Mouse (Mus musculus) spleen, adult 12 weeks (tissue): ENCODE results near the gene Lrfn2.

Experiments
- DNase-seq: peaks from one replicate; pipeline ENCODE4 v3.0.0; 2022; ENCODE audit warnings: low spot score

The Lrfn2 gene

DNA sequence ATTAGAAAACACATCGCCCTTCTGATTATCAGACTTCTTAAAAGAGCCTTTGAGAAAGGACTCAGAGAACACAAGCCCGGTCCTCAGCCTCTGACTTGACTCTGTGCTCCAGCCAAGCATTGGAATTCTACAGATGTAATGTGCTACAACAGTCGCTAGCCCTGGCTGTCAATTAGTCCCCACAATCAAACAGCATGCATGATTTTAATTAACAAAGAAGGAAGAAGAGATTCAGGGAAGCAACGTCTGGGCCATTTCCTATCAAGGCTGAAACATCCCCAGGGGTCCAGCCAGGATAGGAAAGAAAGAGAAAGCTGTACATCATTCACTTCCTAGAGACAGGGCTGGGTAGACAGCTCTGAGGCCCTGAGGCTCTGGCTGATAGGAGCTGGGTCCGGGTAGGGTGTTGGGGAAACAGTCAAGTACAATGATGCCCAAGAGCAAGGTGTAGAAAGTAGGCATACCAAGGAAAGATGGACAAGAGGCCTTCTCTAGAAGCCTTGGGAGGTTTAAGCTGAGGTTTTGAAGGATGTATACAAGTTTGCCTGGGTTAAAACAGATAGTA lies 101.6 kb downstream of the Lrfn2 start:
- DNase-seq: no peak

DNA sequence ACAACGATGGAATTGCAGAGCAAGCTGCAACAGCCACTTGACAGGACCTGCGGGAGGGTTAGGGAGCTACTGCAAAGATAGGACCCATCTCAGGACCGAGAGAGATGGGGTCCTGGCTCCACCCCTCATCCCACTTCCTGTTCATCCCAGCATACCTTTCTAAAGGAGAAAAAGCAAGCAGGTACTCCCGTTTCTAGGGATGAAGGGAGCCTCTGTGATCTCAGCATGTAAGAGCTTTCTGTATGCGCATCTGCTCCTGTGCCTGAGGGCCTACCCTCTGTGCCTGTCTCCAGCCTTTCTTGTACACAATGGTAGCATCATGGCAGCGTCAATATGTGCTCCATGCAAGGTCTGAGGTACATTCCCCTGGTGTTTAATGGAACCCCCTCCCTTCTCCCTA lies 102.9 kb downstream of the Lrfn2 start:
- no peak for DNase-seq

DNA sequence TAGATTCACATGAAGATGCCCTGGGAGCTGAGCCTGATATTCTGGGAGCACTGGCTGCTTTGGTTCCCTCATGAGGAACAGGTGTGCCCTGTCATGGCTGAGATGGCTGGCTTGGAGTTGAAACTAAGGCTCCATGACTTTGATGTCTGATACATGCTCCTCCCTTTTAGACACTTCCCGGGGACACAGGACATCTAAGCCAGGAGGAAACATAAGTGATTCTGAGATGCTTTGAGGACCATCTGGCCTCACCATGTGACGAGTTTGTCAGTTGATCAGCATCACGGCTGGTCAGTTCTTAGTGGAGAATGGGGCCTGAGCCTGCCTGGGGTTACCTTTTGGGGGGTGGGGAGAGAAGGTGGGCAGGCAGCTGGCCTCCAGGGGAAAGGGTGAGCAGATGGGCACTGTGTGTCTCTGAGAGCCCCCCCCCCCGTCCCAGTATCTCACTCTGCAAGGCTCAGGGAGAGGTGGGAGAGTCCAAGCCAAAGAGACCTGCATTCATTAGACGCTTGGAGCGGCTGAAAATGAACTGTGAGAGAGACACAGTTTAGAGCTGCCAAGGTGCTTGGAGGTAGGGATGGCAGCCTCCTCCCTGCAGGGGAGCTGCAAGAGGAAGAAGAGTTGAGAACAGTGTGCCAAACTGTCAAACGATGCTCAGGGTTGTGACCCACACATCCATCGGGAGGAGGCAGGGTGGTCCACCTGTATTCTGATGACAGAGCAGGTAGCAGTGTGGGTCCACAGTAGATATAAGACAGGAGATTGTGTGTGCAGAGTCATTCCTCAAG lies 105.2 kb downstream of the Lrfn2 start:
- DNase-seq: no peak

DNA sequence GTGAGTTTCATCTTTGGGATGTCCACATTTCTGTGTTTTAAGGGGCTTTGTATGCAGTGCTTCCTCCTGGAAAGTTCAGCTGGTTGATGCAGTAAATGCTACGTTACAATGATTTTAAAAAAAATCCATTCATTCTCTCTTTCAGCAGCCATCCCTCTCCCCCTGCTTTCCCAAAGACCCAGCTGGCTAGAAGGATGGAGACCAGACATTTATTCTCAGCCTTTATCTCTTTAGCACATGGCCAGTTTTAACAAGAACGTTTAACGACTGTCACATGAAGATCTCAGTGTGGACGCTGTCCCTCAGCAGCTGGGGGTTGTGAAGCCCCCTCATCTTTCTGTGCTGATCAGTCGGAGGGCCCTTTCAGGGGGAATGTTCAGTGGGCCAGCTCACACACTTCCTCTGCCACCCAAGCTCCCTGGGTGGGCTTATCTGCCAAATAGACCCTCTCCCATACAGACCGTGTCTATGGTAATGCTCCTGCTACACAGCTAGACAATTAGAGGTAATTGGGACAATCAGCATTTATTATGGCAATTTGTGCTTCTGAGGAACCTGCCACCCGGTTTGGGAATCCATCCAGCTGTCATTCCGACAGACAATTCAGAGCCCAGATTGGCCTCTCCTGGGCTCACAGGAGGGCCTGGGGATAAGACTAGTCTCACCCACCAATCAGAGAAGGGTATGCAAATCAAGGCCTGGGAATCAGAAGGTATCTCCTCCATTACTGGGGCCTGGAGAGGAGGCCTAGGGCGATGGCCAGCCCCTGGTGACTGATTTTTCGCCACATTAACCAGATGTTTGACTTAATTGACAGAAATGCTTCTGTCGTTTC lies 111.8 kb downstream of the Lrfn2 start:
- DNase-seq: no peak

DNA sequence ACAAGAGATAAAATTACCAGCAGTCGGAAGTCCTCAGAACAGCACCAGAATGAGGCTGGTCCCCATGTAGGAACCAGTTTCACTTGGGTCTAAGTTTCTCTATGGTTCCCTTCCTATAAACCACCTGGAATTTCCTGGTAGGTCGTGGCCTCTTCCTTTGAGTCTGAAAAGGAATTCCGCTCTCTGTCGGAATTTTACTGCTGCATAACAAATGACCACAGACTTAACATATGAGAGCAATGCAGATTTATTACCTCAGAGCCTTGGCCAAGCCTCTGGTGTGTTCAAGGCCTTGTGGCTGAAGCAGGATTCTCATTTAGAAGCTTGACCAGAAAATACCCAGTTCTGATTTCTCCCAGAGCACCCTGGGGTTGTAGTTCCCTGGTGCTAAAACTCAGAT lies 115.7 kb downstream of the Lrfn2 start:
- DNase-seq: no peak

DNA sequence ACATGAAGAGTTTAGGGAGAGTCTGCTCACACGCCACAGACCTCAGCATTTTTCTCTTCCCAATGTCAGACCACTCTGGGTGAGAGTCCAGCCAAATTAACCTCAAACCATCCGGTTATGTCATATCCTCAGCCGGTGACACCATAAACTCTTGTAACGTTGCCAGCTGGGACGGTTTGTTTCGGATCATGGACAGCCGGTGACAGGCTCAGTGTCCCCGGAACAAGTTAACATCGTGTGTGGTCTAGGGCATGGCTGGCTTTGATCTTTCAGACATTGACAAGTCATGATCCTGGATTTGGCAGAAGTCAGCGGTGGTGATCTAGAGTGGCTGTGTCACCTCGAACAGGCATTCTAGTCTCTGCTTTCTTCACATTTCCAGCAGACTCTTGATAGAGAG lies 119.1 kb downstream of the Lrfn2 start:
- no peak for DNase-seq

DNA sequence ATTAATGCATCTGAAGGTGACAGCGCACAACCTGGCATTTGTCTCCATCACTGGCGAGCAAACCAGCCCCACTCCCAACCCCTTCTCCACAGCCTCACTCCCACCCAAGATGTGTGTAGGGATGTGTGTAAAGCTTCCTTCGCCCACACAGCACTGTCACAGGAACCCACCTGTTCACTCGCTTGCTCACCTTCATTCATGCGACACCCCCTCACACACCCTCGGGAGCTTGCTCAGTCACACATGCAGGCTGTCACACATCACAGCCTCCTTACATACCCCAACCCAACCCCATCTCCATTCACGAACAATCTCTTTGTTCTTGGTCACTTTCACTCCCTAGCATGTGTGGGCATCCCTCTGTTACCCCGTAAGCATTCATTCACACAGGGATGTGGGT lies 129.0 kb downstream of the Lrfn2 start:
- no peak for DNase-seq

DNA sequence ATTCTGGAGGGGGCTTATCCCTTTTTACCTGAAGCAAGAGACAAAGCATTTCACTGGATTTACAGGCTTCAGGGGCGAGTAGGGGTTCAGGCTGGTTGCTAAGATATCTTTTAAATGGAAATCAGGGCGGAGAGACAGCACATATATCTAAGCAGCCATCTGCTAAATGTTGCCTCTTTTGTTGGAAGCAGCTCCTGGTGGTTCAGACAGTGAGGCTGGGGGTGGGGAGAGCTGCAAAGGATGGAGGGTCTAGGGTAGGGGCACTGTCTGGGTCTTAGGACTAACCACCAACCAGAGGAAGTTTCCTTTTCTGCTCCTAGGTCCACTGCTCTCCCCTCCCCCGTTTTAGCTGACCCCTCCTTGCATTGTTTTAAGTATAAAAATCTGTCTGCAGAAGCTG lies 131.6 kb downstream of the Lrfn2 start:
- DNase-seq: no peak

DNA sequence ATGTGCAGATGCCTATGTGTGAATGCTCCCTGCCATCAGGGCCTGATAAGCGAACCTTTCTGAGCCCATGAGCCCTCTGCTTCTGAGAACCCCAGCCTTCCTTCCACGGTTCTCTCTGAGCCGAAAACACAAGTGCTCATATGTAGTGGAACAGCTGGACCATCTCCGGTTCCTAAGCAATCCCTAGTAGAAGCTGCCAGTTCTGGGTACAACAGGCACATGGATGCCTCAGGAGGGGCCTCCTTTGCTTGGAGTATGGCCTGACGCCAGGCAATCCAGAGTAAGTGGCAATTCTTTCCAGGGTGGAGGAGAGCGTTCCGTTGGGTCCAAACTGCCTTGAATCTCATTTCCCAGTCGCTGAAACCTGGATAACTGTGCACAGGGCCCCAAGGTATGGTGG lies 132.3 kb downstream of the Lrfn2 start:
- DNase-seq: no peak

DNA sequence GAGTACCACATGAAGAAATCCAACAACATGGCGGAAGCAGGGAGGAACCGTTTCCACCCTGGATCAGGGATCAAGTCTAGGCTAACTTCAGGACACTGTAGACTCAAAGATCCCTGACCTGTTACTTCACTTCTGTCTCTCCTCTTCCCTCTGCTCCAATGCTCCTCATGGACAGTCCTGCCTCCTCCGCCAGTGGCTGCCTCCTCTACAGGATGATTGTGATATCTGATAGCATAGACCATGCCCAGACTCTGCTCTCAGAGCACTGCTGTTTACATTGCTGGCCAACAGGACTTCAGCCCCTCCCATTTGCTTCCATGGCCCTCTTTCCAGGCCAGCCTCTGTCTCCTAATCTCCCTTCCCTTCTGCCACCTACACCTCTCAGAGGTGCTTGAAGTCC lies 132.9 kb downstream of the Lrfn2 start:
- no peak for DNase-seq

DNA sequence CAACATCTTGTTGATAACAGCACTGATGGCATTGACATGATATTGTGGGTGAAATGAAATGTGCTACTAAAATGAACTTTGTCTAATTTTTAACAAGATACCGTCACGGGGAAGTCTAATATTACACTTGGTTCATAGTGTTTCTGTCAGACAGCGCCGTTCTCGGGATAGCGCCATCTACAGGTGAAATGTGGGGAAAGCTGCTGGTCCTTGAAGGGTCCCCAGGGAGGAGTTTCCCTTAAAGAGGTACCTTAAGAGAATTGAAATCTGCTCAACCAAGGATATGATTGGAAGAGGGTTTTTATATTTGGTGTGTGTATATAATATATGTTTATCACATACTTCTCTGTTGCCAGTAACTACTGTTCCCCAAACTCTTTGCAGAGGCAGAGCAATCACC lies 134.6 kb downstream of the Lrfn2 start:
- no peak for DNase-seq

DNA sequence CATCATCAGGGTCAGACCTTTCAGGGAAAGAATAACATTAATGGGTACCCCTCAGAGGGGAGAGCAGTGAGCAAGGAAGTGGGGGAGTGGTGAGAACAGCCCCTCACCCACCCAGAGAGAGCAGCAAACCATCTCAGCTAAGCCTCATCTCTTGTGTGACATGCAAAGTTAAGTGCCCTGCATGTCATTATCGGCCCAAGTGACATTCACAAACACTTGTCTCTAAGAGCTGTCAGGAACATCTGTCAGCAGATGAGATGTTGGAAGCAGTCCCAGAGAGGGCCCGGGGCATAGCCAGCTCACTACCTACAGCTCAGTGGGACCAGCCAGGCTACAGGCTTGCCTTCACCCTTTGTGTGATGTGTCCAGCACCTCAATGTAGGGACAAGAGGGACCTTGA lies 146.0 kb downstream of the Lrfn2 start:
- no peak for DNase-seq

DNA sequence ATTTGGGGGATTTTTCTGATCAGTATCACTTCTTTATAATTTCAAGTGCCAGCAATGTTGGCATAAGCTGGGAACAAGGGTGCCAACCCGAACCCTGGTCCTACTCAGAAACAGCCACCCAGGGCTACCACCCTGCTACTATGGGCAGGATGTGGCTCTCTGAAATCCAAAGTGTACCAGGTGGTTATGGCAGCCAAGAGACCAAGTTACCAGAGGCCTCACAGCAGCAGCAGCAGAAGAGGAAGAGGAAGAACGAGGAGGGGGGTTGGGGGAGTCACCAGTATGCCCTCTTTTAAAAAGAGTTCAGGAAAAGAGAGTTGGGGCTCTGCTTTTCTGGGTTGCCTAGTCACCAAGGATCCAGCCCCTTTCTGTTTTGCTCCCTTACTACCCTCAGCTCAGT lies 147.5 kb downstream of the Lrfn2 start:
- no peak for DNase-seq

DNA sequence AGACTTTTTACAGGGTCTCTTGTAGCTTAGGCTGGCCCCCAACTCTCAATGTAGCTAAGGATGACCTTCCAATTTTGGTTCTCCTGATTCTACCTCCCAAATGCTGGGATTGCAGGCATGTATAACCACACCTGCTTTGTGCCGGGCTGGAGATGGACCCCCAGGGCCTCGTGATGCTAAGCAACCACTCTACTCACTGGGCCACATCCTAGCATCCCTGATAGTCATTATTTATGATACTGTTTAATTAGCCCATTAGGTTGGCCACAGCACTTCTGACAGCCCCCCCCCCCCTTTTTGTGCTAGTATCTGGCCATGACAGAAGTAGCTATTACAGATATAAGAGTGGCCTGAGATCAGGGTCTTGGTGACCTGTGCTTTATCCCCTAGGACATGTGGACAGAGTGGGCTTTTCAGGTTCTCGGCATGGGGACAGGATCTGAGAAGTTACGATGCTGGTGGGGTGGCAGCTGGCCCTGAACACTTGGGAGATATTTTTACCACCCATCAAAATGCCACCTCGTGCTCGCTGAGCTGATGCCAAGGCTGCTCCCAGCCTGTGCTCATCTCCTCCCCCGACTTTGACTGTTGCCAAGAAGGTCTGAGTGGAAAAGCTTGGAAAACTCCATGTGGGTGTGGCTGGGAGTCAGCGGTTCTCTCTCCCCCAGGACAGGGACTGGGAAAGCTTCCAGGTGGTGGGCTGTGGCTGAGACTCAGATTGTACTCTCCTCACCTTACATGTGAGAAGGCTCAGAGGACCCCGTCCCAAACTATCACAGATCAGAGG lies 151.6 kb downstream of the Lrfn2 start:
- no peak for DNase-seq

DNA sequence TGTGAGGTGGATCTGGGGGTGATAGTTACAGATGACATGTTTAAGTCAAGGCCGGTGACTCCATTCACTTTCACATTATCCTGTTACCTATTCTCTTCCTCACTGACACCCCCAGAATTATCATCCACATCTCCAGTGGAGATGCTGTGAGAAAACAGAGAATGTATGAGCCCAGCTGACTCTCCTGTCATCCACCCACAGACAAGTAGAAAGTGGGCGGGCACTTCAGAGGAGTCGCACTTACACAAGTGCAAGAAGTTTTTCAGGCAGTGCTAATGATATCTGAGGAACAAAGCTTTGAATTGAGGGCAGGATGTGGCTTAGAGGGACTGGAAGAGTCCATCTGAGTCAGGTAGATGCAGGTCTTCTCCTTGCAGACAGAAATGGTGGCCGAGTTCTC lies 152.9 kb downstream of the Lrfn2 start:
- DNase-seq: no peak

DNA sequence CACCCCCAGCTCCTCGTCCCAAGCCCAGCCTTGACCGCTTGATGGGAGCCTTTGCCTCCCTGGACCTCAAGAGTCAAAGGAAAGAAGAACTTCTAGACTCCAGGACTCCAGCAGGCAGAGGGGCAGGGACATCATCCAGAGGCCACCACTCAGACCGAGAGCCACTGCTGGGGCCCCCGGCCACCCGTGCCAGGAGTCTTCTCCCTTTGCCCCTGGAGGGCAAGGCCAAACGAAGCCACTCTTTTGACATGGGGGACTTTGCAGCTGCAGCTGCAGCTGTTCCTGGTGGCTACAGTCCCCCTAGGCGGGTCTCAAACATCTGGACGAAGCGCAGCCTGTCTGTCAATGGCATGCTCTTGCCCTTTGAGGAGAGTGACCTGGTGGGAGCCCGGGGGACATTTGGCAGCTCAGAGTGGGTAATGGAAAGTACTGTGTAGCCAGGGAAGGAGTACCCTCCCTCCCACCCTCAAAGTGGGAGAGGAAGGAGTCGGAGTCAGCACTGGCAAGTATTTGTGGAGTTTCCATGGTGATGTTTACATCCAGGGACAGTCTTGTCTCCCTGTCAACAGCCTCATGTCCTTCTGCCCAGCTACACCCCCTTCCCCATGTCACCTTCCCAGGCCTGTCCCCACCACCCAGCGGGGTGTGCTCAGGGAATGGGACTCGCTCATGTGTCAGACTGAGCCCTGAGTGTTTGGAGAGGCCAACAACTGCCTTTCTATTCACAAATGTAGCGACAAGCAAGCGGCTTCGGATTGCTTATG lies 164.8 kb downstream of the Lrfn2 start:
- no peak for DNase-seq

DNA sequence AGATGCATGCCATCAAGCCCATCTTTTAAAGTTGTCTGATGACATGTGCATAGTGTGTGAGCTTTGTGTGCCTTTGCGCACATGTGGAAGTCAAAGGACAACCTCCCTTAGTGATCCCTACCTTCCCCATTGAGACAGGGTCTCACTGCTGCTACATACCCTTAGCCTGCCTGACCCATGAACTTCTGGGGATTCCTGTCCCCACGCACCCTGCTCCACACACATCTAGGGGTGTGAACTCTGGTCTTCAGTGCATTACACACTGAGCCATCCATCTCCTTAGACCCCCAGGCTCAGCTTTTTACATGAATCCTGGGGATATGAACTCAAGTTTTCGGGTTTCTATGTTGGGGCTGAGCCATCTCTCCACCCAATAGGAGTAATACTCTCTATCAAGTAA lies 179.2 kb downstream of the Lrfn2 start:
- no peak for DNase-seq

DNA sequence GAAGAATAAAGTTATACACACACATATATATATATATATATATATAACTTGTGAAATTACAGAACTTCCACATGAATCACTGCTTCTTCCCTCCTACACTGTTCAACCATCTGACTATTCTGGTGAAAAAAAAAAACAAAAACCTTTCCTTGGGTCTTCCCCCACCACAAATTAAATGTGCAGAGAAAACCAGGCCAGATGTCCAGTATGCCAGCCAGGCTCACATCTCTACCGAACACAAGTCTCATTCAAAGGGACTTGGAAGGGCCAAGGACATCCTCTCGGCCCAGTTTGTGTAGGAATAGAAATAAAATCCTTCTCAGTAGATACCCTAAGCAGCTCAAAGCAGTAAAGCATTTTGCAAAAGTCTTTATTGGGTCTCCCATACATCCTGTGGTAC lies 179.7 kb downstream of the Lrfn2 start:
- no peak for DNase-seq

DNA sequence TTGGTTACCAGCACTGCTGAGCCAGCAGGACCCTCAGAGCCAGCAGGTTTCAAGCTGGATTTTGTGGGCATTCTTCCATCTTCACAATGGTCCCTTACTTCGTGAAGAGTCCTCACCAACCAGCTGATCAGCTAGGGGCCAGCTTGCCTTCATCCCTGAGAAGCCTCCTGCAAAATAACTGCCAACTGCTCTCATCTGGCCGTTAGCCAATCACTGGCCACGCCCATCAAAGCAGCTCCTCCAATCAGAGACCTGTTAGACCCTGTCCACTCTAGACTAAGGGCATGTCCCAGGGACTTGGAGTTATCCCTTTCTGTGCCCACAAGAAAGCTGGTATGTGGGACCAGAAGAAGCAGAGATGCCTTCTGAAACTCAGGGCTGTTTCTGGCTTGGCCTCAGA lies 181.2 kb downstream of the Lrfn2 start:
- DNase-seq: no peak

DNA sequence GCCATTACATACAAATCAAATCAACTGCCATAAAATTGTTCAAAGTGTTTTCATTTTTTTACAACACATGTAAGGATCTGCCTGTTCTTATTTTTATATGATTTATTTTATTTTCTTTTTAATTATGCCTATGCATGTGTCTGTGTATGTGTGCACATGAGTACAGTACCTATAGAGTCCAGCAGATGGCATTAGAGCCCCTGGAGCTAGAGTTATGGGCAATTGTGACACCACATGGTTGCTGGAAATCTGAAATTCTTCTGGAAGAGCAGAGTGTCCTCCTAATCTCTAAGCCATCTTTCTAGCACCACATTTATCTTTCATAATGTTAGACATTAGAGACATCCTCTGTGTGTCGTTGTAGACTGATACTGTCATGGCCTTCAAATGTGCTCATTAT lies 192.0 kb downstream of the Lrfn2 start:
- DNase-seq: no peak

DNA sequence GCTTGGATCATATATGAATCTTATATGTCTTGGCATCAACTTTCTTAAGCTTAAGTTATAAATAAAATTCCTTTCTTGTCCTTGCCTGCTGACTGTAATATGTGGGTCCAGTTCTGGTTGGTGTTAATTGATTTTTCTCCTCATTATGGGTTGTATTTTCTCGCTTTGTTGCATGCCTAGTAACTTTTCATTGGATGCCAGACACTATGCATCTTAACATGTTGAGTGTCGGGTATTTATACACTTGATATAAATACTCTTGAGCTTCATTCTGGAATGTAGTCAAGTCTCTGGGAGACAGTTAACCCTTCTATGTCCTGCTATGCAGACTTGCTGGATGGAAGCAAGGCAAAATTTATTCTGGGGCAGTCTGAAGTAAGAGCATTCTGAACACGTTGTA lies 192.5 kb downstream of the Lrfn2 start:
- DNase-seq: no peak
